Mouse (Mus musculus) cerebellum, adult 2 months (tissue): ENCODE measurements around the gene Kif11.

ENCODE experiments used
- CTCF ChIP-seq: fragments of 200-500 bp; IDR thresholded peaks from 2 replicates; pipeline ENCODE4 v1.5.1; 2011; ENCODE audit warnings: low read depth, mild to moderate bottlenecking, control low read depth, low read length, moderate library complexity, borderline replicate concordance; ENCODE audit not compliant: insufficient read depth
- POLR2A ChIP-seq: fragments of 200-500 bp; IDR thresholded peaks from 2 replicates; pipeline ENCODE4 v1.6.1; 2011; ENCODE audit warnings: low read length, control low read depth, borderline replicate concordance; ENCODE audit not compliant: insufficient read depth

GRCm38 (mm10) chr19:37332726-37333125 is 43.5 kb upstream of the Kif11 start:
- TF ChIP-seq CTCF (no peak), POLR2A (no peak)
